Mouse (Mus musculus) kidney, postnatal 14 days (tissue): Measurements from ENCODE around the gene Vps35l.

Source experiments
- DNase-seq: peaks from one replicate; pipeline ENCODE4 v3.0.0; 2022; ENCODE audit warnings: mixed read lengths

Vps35l gene

DNA sequence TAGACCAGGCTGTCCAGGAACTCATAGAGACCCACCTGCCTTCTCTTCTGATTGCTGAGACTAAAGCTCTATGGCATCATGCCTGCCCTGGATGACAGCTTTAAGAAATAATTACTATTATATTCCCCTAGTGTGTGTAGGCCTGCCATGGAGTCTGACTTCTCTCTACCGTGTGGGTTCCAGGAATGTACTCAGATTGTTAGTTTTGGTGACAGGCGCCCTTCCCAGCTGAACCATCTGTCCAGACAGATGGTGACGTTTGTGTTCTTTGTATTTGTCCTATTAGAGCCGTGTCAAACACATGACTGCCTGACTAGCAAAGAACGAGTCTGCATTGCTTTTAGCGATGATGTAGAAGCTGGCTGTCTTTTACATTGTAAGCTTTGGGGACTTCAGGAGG, 38.5 kb downstream of the Vps35l start:
- DNase-seq = no peak

DNA sequence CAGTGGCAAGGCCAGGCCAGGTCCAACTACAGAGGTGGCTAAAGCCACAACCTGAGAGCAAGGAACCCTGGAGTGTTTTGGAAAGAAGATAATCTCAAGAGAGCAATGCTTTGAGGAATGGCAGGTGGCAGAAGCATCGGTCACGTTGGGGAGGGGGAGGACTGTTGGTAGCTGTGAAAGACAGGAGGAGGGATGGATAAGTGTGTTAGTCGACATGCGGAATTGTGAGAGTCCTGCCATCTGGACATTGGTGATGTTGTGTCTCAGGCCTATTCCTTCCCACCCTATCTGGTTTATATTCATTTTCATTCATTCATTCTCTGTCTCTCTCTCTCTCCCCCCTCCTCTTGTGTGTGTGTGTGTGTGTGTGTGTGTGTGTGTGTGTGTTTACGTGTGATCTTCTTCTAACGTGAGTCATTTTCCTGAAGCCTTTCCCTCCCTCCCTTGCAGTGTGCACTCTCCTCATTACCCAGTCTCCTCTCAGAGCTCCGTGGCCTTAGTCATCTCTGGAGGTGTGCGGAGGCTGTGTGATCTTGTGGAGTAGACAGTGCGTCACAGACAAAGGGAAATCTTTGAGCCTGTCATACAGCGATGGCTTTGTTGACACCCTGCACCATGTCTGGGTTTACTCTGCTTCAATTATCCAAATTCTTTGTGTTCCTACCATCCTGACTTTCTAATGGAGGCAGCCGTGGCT, 43.4 kb downstream of the Vps35l start:
- no peak for DNase-seq

DNA sequence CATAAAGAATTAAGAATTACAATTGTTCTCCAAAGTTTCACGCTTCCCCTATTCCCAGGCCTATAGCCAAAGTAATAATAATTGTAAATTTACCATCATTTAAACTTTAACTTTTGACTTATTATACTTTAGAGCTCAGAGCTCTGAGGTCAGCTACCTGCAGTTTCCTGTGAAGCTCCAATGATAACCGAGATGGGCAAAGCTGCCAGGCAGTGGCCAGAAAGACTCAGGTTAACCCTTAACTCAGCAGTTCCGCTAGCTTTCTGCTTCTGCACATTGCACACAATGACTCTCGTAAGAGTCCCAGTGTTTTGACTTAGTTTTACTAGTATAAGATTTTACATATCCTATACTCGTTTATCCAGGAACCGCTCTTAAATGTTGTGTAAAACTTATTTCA, 46.1 kb downstream of the Vps35l start:
- peak; percentile 47 for DNase-seq

DNA sequence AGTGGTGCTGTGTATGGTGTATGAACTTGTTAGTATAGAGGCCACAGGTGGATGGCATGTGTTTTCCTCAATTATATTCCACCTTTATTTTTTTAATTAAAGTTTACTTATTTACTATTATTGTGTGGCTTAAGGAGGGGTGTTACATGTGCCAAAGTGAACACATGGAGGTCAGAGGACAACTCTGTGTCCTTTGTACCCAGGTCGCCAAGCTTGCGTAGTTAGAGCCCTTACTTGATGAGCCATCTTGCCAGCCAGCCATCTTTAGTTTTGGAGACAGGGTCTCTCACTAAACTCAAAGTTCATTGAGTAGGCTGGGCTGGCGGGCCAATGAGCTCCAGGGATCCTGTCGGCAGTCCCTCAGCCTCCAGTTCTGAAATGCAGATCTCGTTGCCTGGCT, 47.3 kb downstream of the Vps35l start:
- DNase-seq = no peak

DNA sequence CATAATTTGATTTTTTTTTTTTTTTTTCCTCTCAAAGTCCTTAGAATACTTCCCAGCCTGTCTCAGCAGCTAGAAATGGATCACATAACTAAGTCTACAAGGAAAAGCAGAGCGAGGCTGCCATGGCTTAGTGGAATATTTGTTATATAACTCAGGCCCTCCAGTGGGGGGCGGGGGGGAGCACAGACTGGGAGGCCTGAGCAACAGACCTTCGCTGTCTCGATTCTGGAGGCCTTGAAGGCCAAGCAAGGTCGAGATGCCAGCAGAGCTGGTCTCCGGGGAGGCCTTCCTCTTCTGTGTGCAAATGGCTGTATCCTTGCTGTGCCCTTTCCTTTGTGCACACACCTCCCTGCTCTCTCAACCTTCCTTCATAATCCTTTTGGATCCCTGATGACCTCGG, 48.5 kb downstream of the Vps35l start:
- DNase-seq = no peak

DNA sequence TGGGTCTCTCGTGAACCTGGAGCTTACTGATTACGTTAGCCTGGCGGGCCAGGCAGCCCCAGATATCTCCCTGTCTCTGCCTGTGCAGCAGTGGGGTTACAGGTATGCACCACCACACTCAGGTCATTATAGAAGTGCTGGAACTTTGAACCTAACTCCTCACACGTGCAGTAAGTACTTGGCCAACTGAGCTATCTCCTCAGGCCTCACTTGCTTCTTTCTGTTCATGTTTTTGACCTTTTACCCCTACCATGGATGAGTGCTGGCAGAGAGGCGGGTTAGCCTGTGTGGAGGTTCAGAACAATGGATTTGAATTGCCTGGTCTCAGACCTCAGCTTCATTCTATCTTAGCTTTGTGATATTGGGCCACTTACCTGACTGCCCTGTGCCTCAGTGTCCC, 50.3 kb downstream of the Vps35l start:
- no peak for DNase-seq

DNA sequence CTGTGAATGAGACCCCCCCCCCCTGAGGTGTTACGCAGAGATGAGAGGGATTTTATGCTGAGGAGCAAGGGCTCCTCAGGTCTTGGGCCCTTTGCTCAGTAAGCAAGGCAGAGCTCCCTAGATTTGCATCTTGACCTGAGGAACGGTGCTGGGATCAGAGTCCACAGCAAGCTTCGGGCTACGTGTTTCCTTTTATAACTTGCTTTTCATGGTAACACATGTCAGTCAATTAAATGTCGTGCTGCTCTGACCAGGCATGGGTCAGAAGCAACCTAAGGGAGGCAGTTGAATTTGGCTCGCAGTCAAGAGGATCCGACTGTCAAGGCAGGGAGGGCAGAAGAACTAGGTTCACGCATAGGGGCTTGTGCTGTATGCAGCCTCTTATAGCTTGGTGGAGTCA, 53.9 kb downstream of the Vps35l start:
- peak; percentile 33 for DNase-seq

DNA sequence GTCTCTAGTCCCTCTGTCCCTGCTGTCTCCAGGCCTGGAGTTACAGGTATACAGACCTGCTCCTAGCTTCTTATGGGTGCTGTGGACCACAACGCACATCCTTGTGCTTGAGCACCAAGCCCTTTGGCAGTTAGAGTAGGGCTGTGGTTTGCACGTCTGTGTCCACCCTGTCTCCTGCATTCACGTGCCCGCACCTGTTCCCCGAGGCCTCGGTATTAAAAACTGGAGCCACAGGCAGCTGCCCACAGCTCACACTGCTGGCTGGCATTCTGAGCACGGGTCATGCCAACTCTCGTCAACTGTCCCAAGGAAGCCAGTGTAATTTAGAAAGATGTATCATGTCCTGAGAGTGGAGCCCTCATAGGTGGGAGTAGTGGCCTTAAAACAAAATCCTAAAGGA, 55.8 kb downstream of the Vps35l start:
- DNase-seq = no peak

DNA sequence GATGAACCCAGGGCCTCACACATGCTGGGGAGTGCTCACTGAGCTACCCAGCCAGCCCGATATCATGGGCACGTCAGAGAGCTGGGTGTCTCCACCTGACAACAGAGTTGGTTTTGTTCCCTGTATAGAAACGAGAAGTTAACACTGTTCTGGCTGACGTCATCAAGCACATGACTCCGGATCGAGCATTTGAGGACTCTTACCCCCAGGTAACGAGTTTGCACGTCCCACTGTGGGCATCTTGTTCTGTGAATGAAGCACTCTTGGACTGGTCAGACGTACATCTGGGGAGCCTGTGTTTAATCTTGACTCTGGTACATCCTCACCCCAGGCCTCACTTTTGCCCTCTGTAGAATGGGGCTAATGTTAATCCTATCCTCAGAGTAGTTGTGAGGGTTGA, 56.8 kb downstream of the Vps35l start:
- no peak for DNase-seq

DNA sequence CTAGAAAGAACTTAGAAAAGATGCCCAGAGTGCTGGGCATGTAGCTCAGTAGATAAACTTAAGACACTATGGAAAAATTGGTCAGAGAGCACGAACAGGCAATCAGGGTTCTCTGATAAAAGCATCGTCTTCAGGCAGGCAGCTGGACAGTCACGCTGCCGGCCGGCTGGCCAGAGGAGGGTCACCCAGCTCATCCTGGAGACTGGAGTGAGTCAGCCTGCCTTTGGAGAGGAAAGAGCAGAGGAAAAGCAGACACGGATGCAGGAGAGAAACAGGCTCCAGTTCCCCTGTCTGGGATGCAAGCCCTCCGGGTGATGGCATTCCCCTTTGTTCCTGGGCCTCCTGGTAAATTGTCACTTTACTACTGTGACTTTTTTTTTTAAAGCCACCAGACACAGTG, 57.6 kb downstream of the Vps35l start:
- no peak for DNase-seq

DNA sequence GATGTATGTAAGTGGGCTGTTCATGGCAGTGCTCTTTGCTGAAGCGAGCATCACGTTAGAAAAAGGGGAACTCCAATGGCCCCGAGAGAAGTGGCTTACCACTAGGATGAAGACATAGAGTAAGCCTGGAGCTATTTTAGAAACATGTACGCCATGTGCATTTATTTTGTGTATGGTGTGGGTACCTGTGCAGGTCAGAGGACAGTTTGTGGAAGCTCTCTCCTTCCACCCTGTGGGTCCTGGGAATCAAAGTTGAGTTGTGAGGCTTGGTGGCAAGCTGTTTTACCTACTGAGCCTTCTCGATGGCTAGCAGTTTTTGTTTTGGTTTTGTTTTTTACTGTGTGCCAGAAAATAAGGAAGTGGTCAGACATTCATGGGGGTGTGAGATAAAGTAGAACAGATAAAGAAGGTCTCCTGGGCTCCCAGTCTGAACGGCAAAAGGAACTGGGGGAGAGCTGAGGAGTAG, 58.1 kb downstream of the Vps35l start:
- DNase-seq = no peak

DNA sequence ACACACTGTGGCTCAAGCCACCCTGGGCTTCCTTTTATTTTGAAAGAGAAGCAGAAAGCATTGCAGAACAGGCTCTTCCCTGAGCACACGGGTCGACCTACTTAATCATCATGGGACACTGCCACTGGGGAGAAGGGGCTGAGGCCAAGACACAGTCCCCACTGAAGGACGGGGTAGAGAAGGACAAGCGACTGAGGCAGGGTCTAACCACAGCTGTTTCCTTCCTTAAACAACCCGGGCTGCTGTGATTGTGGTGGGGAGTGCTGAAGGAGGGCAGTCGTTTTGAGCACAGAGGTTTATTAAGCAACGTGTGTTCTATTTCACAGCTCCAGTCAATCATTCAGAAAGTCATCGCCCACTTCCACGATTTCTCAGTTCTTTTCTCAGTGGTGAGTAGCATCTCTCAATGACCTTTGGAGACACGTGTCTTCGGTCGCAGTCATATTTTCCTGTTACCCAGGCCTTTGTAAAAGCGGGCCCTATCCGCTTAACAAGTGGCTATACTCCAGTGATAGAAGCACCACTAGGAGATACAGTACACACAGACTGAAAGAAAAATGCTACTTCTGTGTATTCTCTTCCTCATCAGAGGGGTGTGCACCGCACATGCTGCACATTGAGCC, 60.2 kb downstream of the Vps35l start:
- DNase-seq = no peak

DNA sequence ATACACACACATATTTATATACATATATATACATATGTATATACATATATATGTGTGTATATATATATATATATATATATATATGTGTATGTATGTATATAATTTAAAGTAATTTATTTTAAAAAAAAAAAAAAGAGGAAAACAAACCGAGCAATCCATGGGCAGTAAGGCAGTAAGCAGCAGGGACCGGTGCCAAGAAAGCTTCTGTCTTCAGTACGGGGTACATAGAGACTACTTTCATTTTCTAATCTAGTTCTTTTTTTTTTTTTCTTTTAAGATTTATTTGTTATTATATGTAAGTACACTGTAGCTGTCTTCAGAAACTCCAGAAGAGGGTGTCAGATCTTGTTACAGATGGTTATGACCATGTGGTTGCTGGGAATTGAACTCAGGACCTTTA, 61.8 kb downstream of the Vps35l start:
- DNase-seq = peak; percentile 37

DNA sequence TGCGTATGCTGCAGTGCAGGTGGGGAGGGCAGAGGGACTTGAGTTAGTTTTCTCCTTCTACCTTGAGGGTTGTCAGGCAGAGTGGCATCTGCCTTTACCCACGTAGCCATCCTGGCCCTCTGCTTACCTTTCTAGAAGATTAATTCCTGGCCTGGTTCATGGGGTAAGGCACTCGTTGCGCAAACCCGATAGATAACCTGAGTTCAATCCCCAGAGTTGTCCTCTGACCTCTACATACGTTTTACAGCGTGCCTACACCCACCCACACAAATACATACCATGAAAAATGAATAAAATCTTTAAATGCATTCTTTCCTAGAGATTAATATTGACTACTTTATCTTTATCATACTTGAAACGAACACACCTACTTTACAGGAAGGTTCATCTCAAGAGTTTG, 63.4 kb downstream of the Vps35l start:
- DNase-seq = no peak

DNA sequence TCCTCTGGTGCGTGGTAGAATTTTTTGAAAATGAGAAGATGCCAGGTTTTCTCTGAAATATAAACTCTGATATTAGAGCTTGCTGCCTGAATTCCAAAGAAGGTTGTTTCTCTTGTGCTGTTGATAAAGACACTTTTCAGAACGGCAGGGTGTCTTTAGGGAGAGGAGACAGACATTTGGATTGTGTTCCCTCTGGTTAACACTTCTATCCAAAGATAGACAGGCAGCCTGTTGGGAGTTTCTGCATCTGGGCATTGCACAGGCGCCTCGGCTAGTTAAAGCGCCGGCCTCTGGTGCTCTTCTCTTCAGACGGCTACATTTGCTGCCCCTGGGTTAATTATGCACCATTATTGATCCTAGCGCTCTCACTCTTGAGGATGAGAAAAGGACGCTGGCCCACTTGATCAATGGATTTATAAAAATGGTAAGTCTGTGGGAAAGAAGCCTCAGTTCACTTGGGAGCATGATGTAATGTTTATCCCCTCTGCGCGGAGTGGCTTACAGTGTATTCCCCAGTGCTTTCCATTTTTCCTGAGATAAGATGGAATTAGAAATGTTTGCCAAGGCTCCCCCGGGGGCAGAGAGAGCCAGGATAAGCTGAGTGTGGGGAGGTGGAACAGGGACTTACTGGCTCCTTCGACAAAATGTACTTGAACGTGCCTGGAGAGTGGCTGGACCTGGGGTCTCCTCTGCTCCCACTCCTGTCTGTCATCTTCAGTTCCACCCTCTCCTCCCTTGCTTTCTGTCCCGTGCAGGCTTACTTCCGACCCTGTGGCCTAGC, 66.8 kb downstream of the Vps35l start:
- no peak for DNase-seq

DNA sequence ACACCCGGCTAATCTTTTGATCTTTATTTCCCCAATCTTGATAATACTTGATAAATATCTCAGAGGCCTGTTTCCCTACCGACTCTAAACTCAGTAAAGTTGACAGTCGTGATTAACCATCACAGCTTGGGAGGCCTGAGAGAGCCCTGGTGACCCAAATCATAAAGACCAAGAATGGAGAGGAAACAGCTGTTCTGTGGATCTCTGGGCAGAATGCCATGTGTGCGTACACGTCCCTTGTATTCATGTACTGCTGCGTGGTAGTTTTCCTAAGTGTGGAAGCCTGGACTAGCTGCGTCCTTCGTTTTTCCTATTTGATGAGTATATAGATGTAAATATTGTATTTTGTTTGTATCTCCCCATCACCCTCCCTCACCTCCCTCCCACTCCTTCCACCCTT, 67.9 kb downstream of the Vps35l start:
- peak; percentile 81 for DNase-seq

DNA sequence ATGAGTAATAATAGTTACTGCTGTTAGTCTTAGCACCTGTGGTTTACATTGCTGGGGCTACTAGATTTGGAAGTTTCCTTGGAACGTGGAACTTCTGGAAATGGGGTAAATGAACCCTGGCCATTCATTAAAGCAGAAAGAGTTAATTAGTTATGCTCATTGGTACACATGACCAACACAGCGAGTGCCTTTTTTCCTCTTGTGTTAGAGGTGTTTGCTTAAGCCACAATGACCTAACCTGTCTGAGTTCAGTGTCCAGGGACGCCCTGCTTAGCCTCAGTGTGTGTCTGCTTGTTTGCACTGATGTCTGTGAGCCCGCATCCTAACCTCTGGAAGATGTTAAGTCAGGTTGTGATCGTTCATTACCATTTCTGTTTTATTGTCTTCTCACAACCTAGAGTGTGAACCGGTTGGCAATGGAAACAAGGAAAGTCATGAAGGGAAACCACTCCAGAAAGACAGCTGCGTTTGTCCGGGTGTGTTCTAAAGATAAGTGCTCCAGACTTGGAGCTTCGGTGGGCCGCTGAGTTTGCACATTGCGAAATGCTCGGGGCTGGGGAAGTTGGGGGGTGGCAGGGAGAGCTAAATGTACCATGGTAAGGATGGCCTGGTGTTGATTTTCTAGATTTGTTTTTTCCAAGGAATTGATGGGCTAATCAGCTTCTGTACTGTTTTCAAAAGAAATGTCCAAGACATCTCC, 71.5 kb downstream of the Vps35l start:
- no peak for DNase-seq

DNA sequence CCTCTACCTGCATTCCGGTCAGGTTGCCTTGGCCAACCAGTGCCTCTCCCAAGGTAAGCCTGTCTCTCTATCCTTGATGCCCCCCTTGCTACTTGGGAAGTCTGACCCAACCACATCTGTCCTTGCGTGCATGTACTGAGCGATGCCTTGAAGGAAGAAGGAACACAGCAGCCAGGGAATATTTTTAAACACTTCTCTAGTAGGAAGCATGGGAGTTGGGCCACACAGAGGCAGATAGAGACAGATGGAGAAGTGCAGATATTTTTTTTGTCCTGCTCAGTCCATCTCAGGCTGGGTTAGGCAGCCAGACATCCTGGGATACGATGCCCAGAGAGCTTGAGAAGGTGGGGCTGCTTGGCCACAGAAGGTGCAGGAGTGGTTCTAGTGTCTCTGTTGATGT, 73.6 kb downstream of the Vps35l start:
- DNase-seq = no peak

DNA sequence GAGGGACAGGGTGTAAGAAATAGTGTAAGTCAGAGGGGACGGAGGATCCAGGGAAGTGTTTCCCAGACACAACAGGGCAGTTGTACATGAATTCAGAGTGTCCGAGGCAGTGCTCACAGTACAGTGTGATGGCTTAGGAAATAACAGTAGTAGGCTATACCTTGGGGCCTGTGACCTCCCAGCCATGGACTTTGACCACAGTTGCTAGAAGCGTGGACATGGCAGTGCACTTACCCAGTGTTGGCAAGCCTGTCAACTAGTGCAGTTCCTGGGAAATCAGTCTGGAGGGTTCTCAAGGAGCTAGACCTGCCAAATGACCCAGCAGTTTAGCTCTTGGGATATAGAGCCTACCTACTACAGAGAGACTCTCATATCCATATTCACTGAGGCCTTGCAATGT, 76.2 kb downstream of the Vps35l start:
- no peak for DNase-seq

DNA sequence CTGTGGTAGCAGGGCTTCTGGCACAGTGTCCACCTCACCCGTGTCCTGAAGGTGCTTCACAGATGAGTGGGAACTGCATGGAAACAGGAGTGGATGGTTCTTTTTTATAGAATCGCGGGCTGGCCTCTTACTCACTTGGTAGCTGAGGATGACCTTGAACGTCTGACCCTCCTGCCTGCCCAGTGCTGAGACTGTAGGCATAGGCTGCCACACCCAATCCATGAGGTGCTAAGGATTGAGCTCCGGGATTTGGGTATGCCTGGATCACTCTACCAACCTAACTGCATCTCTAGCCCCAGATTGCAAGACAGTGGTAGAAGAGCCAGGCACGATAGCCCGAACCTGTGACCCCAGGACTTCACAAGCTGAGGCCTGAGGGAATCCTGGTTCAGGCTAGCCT, 77.7 kb downstream of the Vps35l start:
- no peak for DNase-seq

DNA sequence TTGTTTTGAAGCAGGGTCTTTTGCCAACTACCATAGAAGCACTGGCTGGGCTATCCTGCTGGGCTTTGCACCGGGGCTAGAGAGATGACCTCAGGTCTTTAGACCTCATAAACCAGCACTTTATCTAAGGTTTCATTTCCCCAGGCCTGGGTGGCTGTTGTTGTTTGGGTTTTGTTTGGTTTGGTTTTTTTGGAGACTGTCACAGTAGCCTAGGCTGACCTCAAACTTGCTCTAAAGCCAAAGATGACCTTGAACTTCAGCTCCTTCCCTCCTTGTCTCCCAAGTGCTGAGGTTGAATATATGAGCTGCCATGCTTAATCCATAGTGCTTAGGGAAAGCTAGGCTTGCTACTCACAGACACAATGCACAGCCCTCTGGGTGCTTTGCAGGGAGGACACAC, 79.6 kb downstream of the Vps35l start:
- no peak for DNase-seq

DNA sequence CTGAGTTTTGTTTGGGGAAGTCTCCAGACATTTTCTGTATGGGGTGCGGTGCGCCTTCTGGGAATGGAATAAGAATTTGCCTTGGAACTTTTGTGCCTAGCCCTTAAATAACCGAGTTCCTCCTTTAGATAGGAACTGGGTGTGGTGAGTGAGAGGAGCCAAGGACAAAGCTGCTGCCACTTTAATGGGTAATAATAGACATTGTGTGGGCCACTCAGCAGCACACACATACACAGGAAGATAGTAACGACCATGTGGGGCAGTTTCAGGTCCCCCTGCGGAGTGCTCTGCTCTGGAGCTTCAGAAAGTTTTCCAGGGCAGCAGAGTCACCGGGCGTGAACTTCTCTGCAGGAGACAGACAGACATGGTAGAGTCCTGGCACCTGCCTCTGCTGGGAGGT, 81.3 kb downstream of the Vps35l start:
- peak; percentile 14 for DNase-seq

DNA sequence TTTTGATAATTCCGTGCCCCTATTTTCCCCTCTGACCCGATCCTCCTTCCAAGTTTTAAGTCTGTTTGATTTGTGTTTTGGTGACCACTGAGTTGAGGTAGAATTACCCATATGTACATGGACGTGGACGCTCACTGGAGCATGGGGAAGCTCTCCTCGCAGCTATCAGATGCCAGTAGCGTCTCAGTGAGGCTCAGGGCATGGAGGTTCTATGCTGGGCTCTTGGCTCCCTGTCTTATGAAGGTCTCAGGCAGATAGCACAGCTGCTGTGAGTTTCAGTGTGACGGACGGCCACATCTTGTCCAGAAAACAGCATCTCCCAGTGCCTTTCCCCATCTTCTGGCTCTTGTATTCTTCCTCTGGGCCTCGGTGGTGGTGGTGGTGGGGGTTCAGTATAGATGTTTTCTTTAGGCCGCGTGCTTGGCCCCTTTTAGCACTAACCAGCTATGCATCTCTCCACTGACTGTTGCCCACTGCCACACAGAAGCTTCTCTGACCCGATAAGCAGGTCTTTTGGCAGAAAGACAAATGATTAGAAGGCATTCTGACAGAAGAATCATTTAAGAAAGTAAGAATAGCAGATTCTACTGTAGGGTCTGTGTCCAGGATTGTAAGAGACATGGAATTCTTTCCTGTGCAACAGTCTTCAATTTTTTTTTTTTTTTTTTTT, 82.0 kb downstream of the Vps35l start:
- DNase-seq = no peak
